Mouse (Mus musculus): ENCODE data around the gene Vps45.

DNA sequence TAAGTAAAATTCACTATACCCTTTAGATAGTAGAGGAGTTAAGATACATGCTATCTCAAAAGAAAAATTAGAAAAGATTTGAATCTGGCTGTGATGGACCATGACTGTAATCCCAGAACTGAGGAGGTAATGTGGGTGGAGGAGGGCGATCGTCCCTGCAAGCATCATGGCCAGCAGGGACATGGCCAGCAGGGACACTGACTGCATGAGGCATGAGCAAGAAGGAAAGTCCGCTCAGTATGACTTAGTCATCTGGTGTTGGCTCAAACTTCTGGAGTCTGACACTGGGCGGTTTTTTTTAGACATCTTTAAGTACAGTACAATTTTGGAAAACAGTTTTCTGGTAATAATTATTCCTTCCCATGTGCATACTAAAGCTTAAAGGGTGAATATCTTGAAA, 29.5 kb upstream of the Vps45 start:
- TF ChIP-seq CTCF (IDR thresholded peaks at IDR 0.05; ENCODE audit: control insufficient read depth, insufficient read depth, low read length) (no peak), POLR2A (IDR thresholded peaks at IDR 0.05; ENCODE audit: borderline replicate concordance, control insufficient read depth, low read depth, low read length) (no peak)

Data from bone marrow, adult 2 months (tissue).